Mouse (Mus musculus): ENCODE measurements around the gene Esm1.

GRCm38 (mm10) chr13:113200726-113201125 lies 8.7 kb upstream of the Esm1 start:
- TF ChIP-seq POLR2A (IDR thresholded peaks at IDR 0.05; ENCODE audit: borderline replicate concordance, control insufficient read depth, low read depth, low read length) (no peak), CTCF (IDR thresholded peaks at IDR 0.05; ENCODE audit: control insufficient read depth, insufficient read depth, low read length) (no peak)
